Mouse (Mus musculus): ENCODE results near the gene Por.

Por gene

DNA sequence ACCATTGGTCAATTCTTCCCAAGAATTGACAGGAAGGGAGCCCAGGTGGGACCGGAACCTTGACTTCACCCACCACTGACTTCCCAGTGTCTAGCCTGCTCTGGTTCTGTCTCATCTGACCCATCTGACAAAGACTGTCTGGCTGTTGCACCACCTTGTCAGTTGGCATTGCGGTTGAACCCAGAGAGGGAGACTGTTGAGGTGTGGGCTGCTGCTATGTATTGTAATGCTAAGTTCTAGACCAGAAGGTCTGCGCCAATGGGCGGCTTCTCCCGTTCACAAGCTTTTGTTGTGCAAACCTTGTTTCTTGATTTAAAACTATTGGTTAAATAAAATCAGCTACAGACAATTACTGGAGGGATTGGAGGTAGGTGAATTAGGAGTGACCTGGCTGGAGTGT, 12.7 kb upstream of the Por start:
- ATAC-seq (ENCODE audit: low TSS enrichment): no peak

- ATAC-seq (ENCODE audit: low TSS enrichment): no peak
Observed at GRCm38 (mm10) chr5:135657703-135658373, 12.0 kb upstream of the Por start.

DNA sequence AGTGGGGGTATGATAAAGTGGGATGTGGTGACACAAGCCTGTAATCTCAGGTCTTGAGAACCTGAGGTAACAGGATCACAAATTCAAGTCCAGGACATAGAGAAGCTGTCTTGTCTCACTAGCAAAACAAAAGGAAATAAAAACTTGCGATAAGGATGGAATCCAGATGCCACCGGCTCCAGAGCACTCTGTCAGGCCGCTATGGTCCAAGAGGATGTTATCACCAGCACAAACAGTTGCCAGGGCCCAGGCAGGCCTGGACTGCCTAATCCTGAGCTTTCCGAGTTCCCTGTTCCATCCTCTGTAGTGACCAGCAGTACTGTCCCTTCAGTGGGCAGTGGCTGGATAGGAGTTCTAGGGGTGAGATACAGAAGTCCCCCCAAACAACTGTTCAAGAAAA, 9.9 kb upstream of the Por start:
- no peak for ATAC-seq (ENCODE audit: low TSS enrichment)

GRCm38 (mm10) chr5:135660535-135660934, 9.3 kb upstream of the Por start:
- no peak for ATAC-seq (ENCODE audit: low TSS enrichment)

GRCm38 (mm10) chr5:135666890-135667289, 2.9 kb upstream of the Por start:
- no peak for ATAC-seq (ENCODE audit: low TSS enrichment)

DNA sequence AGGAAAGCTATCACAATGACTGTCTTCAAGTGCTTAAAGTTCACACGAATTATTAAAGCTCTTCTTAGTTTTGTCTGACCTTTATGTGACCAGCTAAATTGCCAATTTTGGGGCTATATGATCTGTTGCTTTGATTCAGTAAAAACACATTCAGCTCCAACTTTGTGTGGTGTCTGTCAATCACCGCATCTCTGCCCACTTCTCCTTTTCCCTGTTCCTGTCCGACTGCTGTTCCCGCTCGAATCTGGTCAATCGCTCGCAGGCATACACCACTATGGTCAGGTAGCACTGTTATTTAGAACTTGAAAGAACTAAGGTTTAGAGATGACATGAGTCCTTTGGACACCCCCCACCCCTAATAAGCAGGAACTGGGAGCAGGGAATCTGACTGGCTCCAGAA, 1.8 kb upstream of the Por start:
- no peak for ATAC-seq (ENCODE audit: low TSS enrichment)

DNA sequence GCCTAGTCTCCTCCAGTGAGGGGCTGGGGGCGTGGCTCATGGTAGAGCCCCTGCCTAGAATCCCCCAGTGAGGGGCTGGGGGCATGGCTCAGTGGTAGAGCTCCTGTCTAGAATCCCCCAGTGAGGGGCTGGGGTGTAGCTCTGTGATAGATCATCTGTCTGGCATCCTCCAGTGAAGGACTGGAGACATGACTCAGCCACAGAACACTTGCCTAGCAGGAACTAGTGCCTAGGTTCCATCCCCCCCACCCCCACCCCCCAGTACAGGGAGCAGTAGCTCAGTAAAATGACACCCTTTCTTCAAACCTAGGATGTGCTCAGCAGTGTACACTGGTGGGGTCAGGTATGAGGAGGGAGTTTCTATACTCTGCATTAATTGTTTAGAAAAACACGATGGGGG, 1.0 kb downstream of the Por start:
- no peak for ATAC-seq (ENCODE audit: low TSS enrichment)

DNA sequence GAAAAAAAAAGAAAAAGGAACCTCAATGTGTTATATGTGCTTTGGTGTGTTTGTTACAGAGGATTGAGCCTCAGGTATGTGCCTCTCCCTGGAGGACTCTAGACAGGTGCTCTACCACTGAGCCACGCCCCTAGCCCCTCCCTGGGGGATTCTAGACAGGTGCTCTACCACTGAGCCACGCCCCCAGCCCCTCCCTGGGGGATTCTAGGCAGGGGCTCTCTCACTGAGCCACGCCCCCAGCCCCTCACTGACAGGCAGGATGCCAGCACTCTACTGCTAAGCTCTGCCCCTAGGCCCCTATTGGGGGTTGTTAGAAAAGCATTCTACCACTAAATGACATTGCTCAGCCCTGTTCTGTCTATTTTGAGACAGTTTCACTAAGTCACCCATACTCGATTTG, 2.7 kb downstream of the Por start:
- no peak for ATAC-seq (ENCODE audit: low TSS enrichment)

- no peak for ATAC-seq (ENCODE audit: low TSS enrichment)
Observed at GRCm38 (mm10) chr5:135672980-135673379, 3.1 kb downstream of the Por start.

- no peak for ATAC-seq (ENCODE audit: low TSS enrichment)
Observed at GRCm38 (mm10) chr5:135674349-135674775, 4.5 kb downstream of the Por start.

DNA sequence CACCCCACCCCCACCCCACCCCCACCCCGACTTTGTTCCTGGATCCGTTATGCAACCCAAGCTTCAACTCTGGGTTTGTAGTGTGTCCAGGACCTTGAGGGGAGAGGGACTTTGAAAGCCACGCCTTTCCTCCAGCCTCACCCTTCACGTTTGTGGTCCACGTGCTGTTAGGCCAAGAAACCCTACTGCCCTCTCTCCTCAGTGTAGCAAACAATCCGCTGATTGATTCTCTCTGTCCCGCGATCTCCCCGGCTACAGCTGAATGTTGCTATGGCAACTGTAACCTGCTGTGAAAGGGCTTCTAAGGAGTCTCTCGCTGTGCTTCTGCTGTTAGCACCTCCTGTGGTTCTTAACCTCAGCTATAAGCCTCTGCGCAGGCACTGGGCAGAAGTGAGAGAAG, 5.0 kb downstream of the Por start:
- ATAC-seq (ENCODE audit: low TSS enrichment): peak; percentile 83

GRCm38 (mm10) chr5:135676696-135677095, 6.9 kb downstream of the Por start:
- no peak for ATAC-seq (ENCODE audit: low TSS enrichment)

GRCm38 (mm10) chr5:135677251-135677650, 7.4 kb downstream of the Por start:
- ATAC-seq (ENCODE audit: low TSS enrichment): no peak

DNA sequence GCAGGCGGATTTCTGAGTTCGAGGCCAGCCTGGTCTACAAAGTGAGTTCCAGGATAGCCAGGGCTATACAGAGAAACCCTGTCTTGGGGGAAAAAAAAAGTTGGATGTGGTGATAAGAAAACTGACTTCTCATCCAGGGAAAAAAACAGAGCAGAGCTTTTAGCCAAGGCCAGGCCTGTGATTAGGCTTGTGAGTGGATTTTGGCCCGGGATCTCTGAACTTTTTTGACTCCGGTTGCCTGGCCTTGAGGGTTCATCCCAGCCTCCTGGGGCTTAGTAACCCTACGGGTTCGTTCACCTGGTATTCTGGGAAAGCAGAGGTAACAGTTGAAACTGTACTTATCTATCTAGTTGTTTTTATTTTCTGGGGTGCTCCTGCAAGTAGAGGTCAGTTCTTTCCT, 8.6 kb downstream of the Por start:
- ATAC-seq (ENCODE audit: low TSS enrichment): no peak

- no peak for ATAC-seq (ENCODE audit: low TSS enrichment)
Observed at GRCm38 (mm10) chr5:135680967-135681545, 11.2 kb downstream of the Por start.

DNA sequence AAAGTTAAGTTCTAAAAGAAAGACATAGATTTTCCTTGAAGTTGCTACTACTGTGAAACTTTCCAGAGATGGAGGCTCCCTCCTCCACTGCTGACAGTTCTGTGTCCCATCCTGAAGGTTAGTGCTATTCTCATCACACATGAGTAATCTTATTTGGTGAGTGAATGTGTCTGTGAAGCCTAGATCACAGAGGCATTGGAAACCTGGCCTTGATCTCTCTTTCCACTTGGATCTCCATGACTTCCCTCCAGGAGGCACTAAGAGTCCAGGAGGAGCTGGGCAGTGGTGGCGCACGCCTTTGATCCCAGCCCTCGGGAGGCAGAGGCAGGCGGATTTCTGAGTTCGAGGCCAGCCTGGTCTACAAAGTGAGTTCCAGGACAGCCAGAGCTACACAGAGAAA, 12.2 kb downstream of the Por start:
- ATAC-seq (ENCODE audit: low TSS enrichment): no peak

DNA sequence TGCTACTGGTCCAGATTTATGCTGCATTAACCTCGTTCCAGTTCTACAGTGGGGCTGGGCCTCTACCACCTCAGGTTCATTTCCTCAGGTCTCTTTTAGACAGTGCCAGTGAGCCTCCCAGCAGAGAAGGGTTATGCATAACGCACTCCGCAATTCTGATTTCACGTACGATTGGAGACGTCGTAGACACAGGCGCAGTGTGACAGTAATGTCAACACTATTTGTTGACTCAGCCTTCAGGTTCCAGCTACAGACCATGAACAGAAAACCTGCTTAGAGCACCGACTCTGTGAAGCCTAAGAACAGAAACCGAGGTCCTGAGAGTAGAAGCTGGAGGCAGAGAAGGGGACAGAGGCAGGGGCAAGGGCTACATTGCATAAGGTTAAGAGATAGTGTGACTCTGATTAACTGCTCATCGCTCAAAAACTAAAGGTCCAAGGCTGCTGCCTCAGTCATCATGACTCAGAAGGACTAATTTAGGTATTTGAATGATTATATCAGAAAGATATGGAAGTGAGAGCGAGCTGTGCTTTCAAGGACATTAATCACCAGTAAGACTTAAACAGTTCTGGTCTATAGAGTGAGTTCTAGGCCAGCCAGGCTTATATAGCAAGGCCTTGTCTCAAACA, 13.2 kb downstream of the Por start:
- no peak for ATAC-seq (ENCODE audit: low TSS enrichment)

DNA sequence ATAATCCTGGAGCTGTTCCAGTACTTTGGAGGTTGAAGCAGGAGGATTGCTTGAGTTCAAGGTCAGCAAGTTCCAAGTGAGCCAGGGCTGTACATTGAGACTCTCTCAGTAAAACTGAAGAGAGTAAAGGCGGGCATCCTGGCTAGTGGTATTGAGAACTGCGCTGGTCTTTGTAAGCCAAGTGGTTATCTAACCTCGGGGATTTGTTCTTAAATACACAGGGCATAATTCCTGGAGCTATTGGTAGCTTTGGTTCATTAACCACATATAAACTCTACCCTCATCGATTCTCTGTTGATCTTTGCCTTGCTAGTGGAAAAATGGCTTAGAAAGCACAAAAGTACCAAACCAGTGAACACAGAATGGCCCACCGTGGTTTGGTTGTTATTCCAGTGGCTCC, 20.6 kb downstream of the Por start:
- no peak for ATAC-seq (ENCODE audit: low TSS enrichment)

- no peak for ATAC-seq (ENCODE audit: low TSS enrichment)
Observed at GRCm38 (mm10) chr5:135691266-135691665, 21.4 kb downstream of the Por start.

DNA sequence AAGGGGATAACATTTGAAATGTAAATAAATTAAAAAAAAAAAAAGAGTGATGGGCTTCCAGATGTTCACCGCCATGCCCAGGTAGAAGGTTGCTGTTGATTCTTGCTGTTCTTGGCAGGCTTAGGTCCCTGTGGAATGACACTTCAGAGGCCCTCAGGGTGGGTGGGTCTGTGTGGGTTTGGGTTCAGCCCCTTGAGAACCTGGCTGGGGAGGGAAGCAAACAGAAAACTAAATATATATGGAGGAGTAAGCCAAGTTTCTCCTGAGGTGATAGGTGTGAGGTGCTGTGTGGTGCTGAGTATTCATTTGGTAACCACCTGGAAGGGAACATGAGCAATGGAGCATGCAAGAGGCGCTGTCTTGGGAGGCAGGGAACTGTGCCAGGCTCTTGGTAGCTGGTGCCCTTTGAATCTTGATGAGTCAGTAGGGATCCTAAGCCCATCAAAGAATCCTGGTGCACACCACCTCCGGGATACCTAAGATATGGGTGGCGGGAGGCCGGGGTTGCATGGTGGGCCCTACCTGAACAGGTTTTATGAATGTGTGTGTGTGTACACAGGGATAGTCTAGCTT, 23.5 kb downstream of the Por start:
- no peak for ATAC-seq (ENCODE audit: low TSS enrichment)

- ATAC-seq (ENCODE audit: low TSS enrichment): no peak
Observed at GRCm38 (mm10) chr5:135695277-135695721, 25.5 kb downstream of the Por start.

DNA sequence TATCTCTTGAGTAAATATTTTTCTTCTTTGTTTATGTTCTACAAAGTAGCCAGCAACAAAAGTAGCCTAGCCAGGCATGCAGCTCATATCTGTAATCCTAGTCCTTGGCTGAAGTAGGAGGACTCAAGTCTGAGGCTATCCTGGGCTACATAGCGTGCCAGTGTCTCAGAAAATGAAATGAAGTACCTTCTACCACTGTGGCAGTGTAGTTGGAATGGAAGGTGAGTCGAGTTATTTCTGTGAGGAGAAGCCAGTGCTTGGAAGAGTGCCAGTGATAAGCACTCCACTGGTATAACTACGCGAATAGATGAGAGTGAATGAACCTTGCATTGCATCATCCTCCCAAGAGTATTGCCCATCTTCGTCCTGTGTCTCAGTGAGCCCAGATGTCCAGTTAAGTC, 27.9 kb downstream of the Por start:
- ATAC-seq (ENCODE audit: low TSS enrichment): no peak

DNA sequence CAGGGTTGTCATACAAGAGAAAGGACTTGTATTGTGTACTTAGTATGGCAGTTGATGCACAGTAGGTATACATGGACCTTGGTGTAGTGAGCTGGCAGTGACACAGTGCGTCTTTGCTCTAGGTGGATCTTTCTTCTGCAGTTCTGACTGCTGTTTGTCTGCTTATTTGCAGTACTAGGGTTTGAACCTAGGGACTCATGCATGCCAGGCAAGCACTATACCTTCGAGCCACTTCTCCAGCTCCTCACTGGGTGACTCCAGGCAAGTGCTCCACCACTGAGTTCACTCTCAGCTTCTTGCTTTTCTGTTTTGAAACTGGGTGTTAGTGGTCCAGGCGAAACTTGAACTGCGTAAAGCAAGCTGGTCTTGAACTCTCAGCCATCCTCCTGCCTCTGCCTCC, 31.8 kb downstream of the Por start:
- ATAC-seq (ENCODE audit: low TSS enrichment): no peak
